Mouse (Mus musculus): ENCODE measurements at regions not wholly inside any gene's neighbourhood (a gene's known extent, or its start where the extent isn't known, plus 50 kb on each side); places are given as distances from the start of the nearest gene placed in this dataset.

DNA sequence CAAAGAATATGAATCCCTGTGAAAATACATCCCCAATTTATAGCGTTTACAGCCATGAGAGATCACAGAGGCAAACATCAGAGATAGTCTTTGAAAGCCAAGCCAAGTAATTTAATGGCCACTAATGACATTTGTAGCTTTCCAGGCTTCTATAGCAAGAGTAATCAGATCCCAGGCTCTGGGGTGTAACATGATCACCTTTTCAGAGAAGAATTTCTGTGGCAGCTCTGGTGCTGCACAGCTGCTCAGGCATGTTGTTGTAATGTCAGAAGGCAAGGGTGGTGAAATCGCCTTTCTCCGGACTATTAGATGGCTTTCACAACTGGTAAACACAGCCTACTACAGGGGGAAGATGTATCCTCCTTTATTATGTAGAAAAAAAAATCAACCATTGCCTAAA is 202.1 kb downstream of the Ptprc start:
- Histone ChIP-seq H3K9ac (ENCODE audit: control insufficient read depth, low read depth, low read length, poor library complexity, severe bottlenecking) (no peak overlapping the region), H3K9me3 (replicated peaks; ENCODE audit: insufficient read depth, low read length) (no peaks in the 10 kb centered on the region), H3K36me3 (ENCODE audit: control insufficient read depth in 1 of 2, insufficient read depth in 2 of 2, low read length in 2 of 2) (no peaks in the 10 kb centered on the region), H3K27ac (ENCODE audit: control insufficient read depth, low read depth, low read length) (no peak overlapping the region), H3K27me3 (ENCODE audit: control insufficient read depth in 1 of 2, insufficient read depth in 2 of 2, low read length in 2 of 2) (no peaks in the 10 kb centered on the region; a peak in 1 of 4 replicates), H3K79me2 (ENCODE audit: control insufficient read depth, insufficient read depth, low read length, poor library complexity) (no peaks in the 10 kb centered on the region), H3K4me1 (ENCODE audit: control insufficient read depth in 1 of 2, insufficient read depth in 2 of 2, low read length in 2 of 2) (no peaks in the 10 kb centered on the region), H3K4me3 (ENCODE audit: control insufficient read depth in 1 of 2, insufficient read depth in 1 of 2, low read depth in 2 of 2, low read length in 2 of 2) (no peak overlapping the region)
- no peak for DNase-seq (ENCODE audit: low read depth, low spot score)
- no peak for TF ChIP-seq BHLHE40 (IDR thresholded peaks at IDR 0.05; ENCODE audit: borderline replicate concordance, low read depth, low read length)
- TF ChIP-seq GABPA (IDR thresholded peaks at IDR 0.05; ENCODE audit: low read depth, low read length) = no peak
- TF ChIP-seq USF1 (IDR thresholded peaks at IDR 0.05; ENCODE audit: low read depth, low read length) = no peak
- TF ChIP-seq MAZ (IDR thresholded peaks at IDR 0.05; ENCODE audit: low read depth, low read length) = no peak
- no peak for TF ChIP-seq ZKSCAN1 (IDR thresholded peaks at IDR 0.05; ENCODE audit: low read depth, low read length)
- no peak for TF ChIP-seq MAX (IDR thresholded peaks at IDR 0.05; ENCODE audit: low read length)
- no peak for TF ChIP-seq TCF12 (IDR thresholded peaks at IDR 0.05; ENCODE audit: low read depth, low read length)
- no peak for TF ChIP-seq EP300 (IDR thresholded peaks at IDR 0.05; ENCODE audit: low read depth in 1 of 2, low read length in 2 of 2)
- TF ChIP-seq POLR2A (IDR thresholded peaks at IDR 0.05; ENCODE audit: control insufficient read depth in 1 of 2, insufficient read depth in 1 of 2, low read depth in 1 of 2, low read length in 2 of 2, poor library complexity in 1 of 2) = no peak
- TF ChIP-seq HCFC1 (IDR thresholded peaks at IDR 0.05; ENCODE audit: low read depth, low read length) = no peak
- TF ChIP-seq RAD21 (IDR thresholded peaks at IDR 0.05; ENCODE audit: low read depth, low read length) = no peak
- no peak for TF ChIP-seq USF2 (IDR thresholded peaks at IDR 0.05; ENCODE audit: borderline replicate concordance in 1 of 2, insufficient read depth in 1 of 2, low read depth in 1 of 2, low read length in 2 of 2)
- TF ChIP-seq GATA1 (IDR thresholded peaks at IDR 0.05; ENCODE audit: low read depth, low read length) = no peak
- TF ChIP-seq TBP (IDR thresholded peaks at IDR 0.05; ENCODE audit: low read depth, low read length) = no peak
- no peak for TF ChIP-seq NRF1 (IDR thresholded peaks at IDR 0.05; ENCODE audit: insufficient read depth, low read depth, low read length, poor library complexity, severe bottlenecking)
- no peak for TF ChIP-seq POLR2AphosphoS5 (IDR thresholded peaks at IDR 0.05; ENCODE audit: borderline replicate concordance, low read depth, low read length)
- TF ChIP-seq TAL1 (IDR thresholded peaks at IDR 0.05; ENCODE audit: low read length) = no peak
- TF ChIP-seq CHD2 (IDR thresholded peaks at IDR 0.05; ENCODE audit: low read length) = no peak

- no peak for DNase-seq (ENCODE audit: low read depth, low spot score)
- TF ChIP-seq POLR2AphosphoS5 (IDR thresholded peaks at IDR 0.05; ENCODE audit: borderline replicate concordance, low read depth, low read length) (no peak), GATA1 (IDR thresholded peaks at IDR 0.05; ENCODE audit: low read depth, low read length) (no peak), TAL1 (IDR thresholded peaks at IDR 0.05; ENCODE audit: low read length) (no peak), MEF2A (IDR thresholded peaks at IDR 0.05; ENCODE audit: extremely low read depth, insufficient replicate concordance, low read depth, low read length, poor library complexity, severe bottlenecking) (no peak), RAD21 (IDR thresholded peaks at IDR 0.05; ENCODE audit: low read depth, low read length) (no peak), ZNF384 (IDR thresholded peaks at IDR 0.05; ENCODE audit: low read depth, low read length) (no peak), CTCF (IDR thresholded peaks at IDR 0.05 in 2 of 3, conservative IDR thresholded peaks at IDR 0.05 in 1 of 3; ENCODE audit: control insufficient read depth in 1 of 3, insufficient read depth in 1 of 3, low read depth in 2 of 3, low read length in 3 of 3, poor library complexity in 1 of 3, severe bottlenecking in 1 of 3) (no peak)
- Histone ChIP-seq H3K9ac (ENCODE audit: control insufficient read depth, low read depth, low read length, poor library complexity, severe bottlenecking) (no peak overlapping the region), H3K79me2 (ENCODE audit: control insufficient read depth, insufficient read depth, low read length, poor library complexity) (no peaks in the 10 kb centered on the region), H3K27ac (ENCODE audit: control insufficient read depth, low read depth, low read length) (no peak overlapping the region), H3K36me3 (ENCODE audit: control insufficient read depth in 1 of 2, insufficient read depth in 2 of 2, low read length in 2 of 2) (no peaks in the 10 kb centered on the region), H3K4me1 (ENCODE audit: control insufficient read depth in 1 of 2, insufficient read depth in 2 of 2, low read length in 2 of 2) (no peaks in the 10 kb centered on the region), H3K9me3 (replicated peaks; ENCODE audit: insufficient read depth, low read length) (no peaks in the 10 kb centered on the region), H3K27me3 (ENCODE audit: control insufficient read depth in 1 of 2, insufficient read depth in 2 of 2, low read length in 2 of 2) (no peaks in the 10 kb centered on the region; a peak in 1 of 4 replicates), H3K4me3 (ENCODE audit: control insufficient read depth in 1 of 2, insufficient read depth in 1 of 2, low read depth in 2 of 2, low read length in 2 of 2) (no peak overlapping the region)
These were observed 202.7 kb downstream of the Ptprc start for GRCm38 (mm10) chr1:137972620-137973350.

Measured in MEL (cell line).